Mouse (Mus musculus) brain, adult 10 weeks (tissue): ENCODE measurements around the gene Ifi204. TPM values are rescaled to one million over a fixed set of nuclear protein-coding genes. Genes with fewer than 3 reads are reported as not detected.

Experiments used
- polyA plus RNA-seq: library from polyadenylated mRNA; stranded (reverse); fragments of 350-450 nt; fragmentation: Illumina TruSeq; extraction: RNeasy Lipid Tissue Mini Kit (QIAGEN cat#74804); gene quantifications from one replicate; pipeline ENCODE4 v1.2.3, GENCODE M21; 2015; ENCODE audit warnings: low read depth, low replicate concordance

Ifi204 gene
- 0.22 TPM for polyA plus RNA-seq

DNA sequence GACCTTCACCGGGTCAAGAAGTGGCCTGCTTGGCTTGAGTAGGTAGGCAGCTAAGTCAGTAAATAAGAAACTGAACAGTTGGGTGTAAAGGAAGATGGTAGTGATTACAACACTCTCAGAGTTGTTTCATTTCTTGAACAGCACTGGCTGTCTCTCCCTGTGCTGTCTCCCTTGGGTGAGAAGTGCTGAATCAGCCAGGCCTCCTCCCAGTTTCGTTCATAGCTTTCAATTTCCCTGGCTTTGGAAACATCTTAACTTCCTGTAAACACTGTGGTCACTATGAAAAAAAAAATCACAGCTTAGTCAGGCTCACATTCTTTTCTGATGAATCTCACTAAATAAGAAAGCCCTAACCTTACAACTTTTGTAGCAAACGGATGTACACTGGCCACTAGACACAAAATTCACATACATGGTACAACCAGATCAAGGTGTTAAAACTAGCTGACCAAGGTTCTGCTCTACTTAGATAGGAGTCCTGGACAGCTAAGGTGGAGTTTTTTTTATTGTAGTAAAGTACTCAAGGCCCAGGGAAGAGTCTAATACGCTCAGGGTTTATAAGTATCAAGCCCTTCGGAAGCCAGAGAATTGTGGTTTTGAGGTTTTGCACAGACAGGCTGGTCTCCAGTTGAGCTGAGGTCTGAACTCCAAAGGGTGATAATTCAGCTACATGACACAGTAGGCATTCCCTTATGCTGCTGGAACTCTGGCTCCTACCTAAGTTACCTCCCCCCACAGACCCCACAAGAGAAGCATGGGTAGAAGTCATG is at the start of gene Ifi204:
Gene Ifi204, minus strand, starts transcription at position 96 of the 770 bp plus-strand sequence.

DNA sequence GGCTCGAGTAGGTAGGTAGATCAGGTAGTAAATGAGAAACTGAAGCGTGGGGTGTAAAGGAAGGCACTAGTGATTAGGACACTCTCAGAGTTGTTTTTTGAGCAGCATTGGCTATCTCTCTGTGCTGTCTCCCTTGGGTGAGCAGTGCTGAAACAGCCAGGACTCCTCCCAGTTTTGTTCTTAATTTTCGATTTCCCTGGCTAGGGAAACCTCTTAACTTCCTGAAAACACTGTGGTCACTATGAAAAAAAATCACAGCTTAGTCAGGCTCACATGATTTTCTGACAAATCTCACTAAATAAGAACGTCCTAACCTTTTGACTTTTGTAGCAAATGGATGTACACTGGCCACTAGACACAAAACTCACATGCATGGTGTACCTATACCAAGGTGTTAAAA is 25.1 kb downstream of the Ifi204 start, which contains the start of gene Ifi207:
Gene Ifi207, minus strand, starts transcription at position 92 of the 400 bp plus-strand sequence.

Other genes starting within 250 kb of the Ifi204 start
- not detected for gene Ifi214, start 231.0 kb downstream of the Ifi204 start, polyA plus RNA-seq
- gene Ifi213, start 167.7 kb downstream of the Ifi204 start, polyA plus RNA-seq = not detected
- not detected for gene Ifi209, start 136.0 kb downstream of the Ifi204 start, polyA plus RNA-seq
- gene Ifi208, start 93.3 kb downstream of the Ifi204 start, polyA plus RNA-seq = not detected
- gene Ifi207, start 25.2 kb downstream of the Ifi204 start, polyA plus RNA-seq = 0.33 TPM
- not detected for gene Ifi211, start 146.1 kb upstream of the Ifi204 start, polyA plus RNA-seq
- gene Mndal, start 175.5 kb upstream of the Ifi204 start, polyA plus RNA-seq = 3.9 TPM
- gene Ifi203, start 175.7 kb upstream of the Ifi204 start, polyA plus RNA-seq = 2.4 TPM
- gene Ifi202b, start 215.8 kb upstream of the Ifi204 start, polyA plus RNA-seq = not detected